Comparison of ENCODE assay signal across 8 mouse cellular contexts in genomic region chr13:46724371-46724770, GRCm38 (mm10). TPM values are rescaled to one million over a fixed set of nuclear protein-coding genes. Genes with fewer than 3 reads are reported as not detected.
DNase-seq lines count a peak whose midpoint lies in the region; ATAC-seq and TF ChIP-seq lines count a peak whose summit lies in the region.

No protein-coding gene starts in this region.

- H3K4me2 ChIP-seq in heart, embryonic 13.5 days = peak overlapping the region; percentile 84
- peak overlapping the region; percentile 75 for H3K4me2 ChIP-seq in myocyte (ENCODE audit: low read depth)

- no peaks in the 10 kb centered on the region for H3K9me3 ChIP-seq in heart, embryonic 13.5 days

- H3ac ChIP-seq in myocyte (ENCODE audit: control insufficient read depth, insufficient read length) = no peak overlapping the region

- DNase-seq in heart, postnatal 4 days = no peak
- DNase-seq in lung, postnatal 25 days (ENCODE audit: low spot score) = peak; percentile 35
- DNase-seq in lung, postnatal 10 days = no peak
- peak; percentile 35 for DNase-seq in ZHBTc4 (ENCODE audit: low read depth, low spot score)
- no peak for DNase-seq in right cerebral cortex, adult 2 months (ENCODE audit: low spot score in 2 of 2)
- DNase-seq in B cell, adult 2 months = no peak

- ATAC-seq in heart, embryonic 13.5 days (ENCODE audit: extremely low read depth, insufficient number of reproducible peaks, low FRiP score, low TSS enrichment) = no peak

- H3K9ac ChIP-seq in heart, embryonic 13.5 days = 0 out of 2 replicates have a peak overlapping the region, but pooled peaks have one; percentile 0

- no peaks in the 10 kb centered on the region for H3K27me3 ChIP-seq in heart, embryonic 13.5 days (replicated peaks)
- no peaks in the 10 kb centered on the region for H3K27me3 ChIP-seq in myocyte (ENCODE audit: control insufficient read depth, insufficient read depth, insufficient read length)

- H3K4me1 ChIP-seq in heart, embryonic 13.5 days = peaks cover 27% of the 10 kb centered on the region

- peaks cover 83% of the 10 kb centered on the region for H3K79me2 ChIP-seq in myocyte (ENCODE audit: control insufficient read depth, insufficient read depth)

- H3K36me3 ChIP-seq in heart, embryonic 13.5 days = no peaks in the 10 kb centered on the region
- H3K36me3 ChIP-seq in myocyte (ENCODE audit: control insufficient read depth, insufficient read depth) = no peaks in the 10 kb centered on the region

- H3K4me3 ChIP-seq in heart, embryonic 13.5 days = 0 out of 2 replicates have a peak overlapping the region, but pooled peaks have one; percentile 84
- no peak overlapping the region for H3K4me3 ChIP-seq in myocyte

- H3K27ac ChIP-seq in heart, embryonic 13.5 days (replicated peaks) = no peak overlapping the region

- TF ChIP-seq POLR2A in myocyte (IDR thresholded peaks at IDR 0.05; ENCODE audit: insufficient read length, low read depth) = no peak

TF ChIP-seq in myocyte, 11 proteins besides CTCF, POLR2A, EP300 and RAD21:
- no peak for TF ChIP-seq SRF (IDR thresholded peaks at IDR 0.05; ENCODE audit: control insufficient read depth, insufficient read length, low read depth)
- no peak for TF ChIP-seq MYOG (IDR thresholded peaks at IDR 0.05; ENCODE audit: control insufficient read depth in 1 of 3, insufficient read depth in 1 of 3, insufficient read length in 2 of 3, low read depth in 2 of 3)
- TF ChIP-seq TCF12 (IDR thresholded peaks at IDR 0.05; ENCODE audit: insufficient read depth, poor library complexity, severe bottlenecking) = no peak
- no peak for TF ChIP-seq POLR2AphosphoS2 (IDR thresholded peaks at IDR 0.05; ENCODE audit: insufficient read length, low read depth)
- no peak for TF ChIP-seq E2F4 (IDR thresholded peaks at IDR 0.05; ENCODE audit: insufficient read depth)
- TF ChIP-seq TCF3 (IDR thresholded peaks at IDR 0.05; ENCODE audit: insufficient read length, low read depth) = no peak
- no peak for TF ChIP-seq MYOD1 (IDR thresholded peaks at IDR 0.05; ENCODE audit: control insufficient read depth in 1 of 3, insufficient read length in 2 of 3, low read depth in 2 of 3)
- TF ChIP-seq MAX (IDR thresholded peaks at IDR 0.05; ENCODE audit: low read depth) = no peak
- no peak for TF ChIP-seq REST (IDR thresholded peaks at IDR 0.05; ENCODE audit: insufficient read depth, insufficient read length)
- no peak for TF ChIP-seq CEBPB (IDR thresholded peaks at IDR 0.05; ENCODE audit: insufficient read depth, poor library complexity, severe bottlenecking)
- TF ChIP-seq USF1 (IDR thresholded peaks at IDR 0.05; ENCODE audit: low read depth) = no peak
TF ChIP-seq in myocyte: peak in this region for 0.

RNA-seq across cellular contexts. Expression of gene Nup153, which starts 3.4 kb away (rescaled TPM):
- polyA plus RNA-seq in heart, embryonic 13.5 days (2015; fragmentation: Nextera tagmentation; extraction: Ambion mirVana) = 12.7 and 13.2 TPM in 2 replicates
- total RNA-seq in heart, postnatal 4 days (2021) = 10 to 100 TPM; 59.6 to 60.6 TPM
- polyA plus RNA-seq in myocyte (2012; fragmentation: generic; extraction: Trizol) = 11.6 TPM

RNA-seq across cellular contexts. Expression of gene Fam8a1, which starts 55.0 kb away (rescaled TPM):
- polyA plus RNA-seq in heart, embryonic 13.5 days (2015; fragmentation: Nextera tagmentation; extraction: Ambion mirVana) = 7.6 and 9.5 TPM in 2 replicates
- 10 to 100 TPM; 46.3 to 47.7 TPM for total RNA-seq in heart, postnatal 4 days (2021)
- polyA plus RNA-seq in myocyte (2012; fragmentation: generic; extraction: Trizol) = 15.7 TPM

Comparison
In these comparisons a context has a peak if more than half of its experiments do, and no peak if none do; other contexts are left out.
1. DNase-seq: peak in lung, postnatal 25 days (single experiment) and ZHBTc4 (single experiment); none in heart, postnatal 4 days (single experiment), lung, postnatal 10 days (single experiment), right cerebral cortex, adult 2 months (0 of 2) and B cell, adult 2 months (0 of 2).